Mouse (Mus musculus) kidney, embryonic 15.5 days (tissue): ENCODE data around the gene Ncapd2. TPM values are rescaled to one million over a fixed set of nuclear protein-coding genes. Genes with fewer than 3 reads are reported as not detected.

Experiments
- ATAC-seq: fragments of 200-750 bp; cut with Nextera tagmentation; replicated peaks from 2 replicates; pipeline ENCODE4 v1.8.0; 2017; ENCODE audit warnings: moderate TSS enrichment; ENCODE audit not compliant: low FRiP score
- H3K27ac ChIP-seq: fragments of 300-500 bp; sonication (generic); 2 replicates; pipeline ENCODE4 v1.5.1; 2015; ENCODE audit warnings: mild to moderate bottlenecking, inconsistent platforms
- H3K27me3 ChIP-seq: fragments of 300-500 bp; sonication (generic); 2 replicates; pipeline ENCODE4 v1.6.1; 2015; ENCODE audit warnings: inconsistent platforms
- H3K36me3 ChIP-seq: fragments of 300-500 bp; sonication (generic); 2 replicates; pipeline ENCODE4 v1.6.1; 2015; ENCODE audit warnings: inconsistent platforms
- H3K4me1 ChIP-seq: fragments of 300-500 bp; sonication (generic); 2 replicates; pipeline ENCODE4 v1.6.1; 2015; ENCODE audit warnings: inconsistent platforms
- H3K4me2 ChIP-seq: fragments of 300-500 bp; sonication (generic); 2 replicates; pipeline ENCODE4 v1.6.1; 2015; ENCODE audit warnings: moderate library complexity, mild to moderate bottlenecking, inconsistent platforms
- H3K4me3 ChIP-seq: fragments of 300-500 bp; sonication (generic); replicated peaks from 2 replicates; pipeline ENCODE4 v1.5.1; 2015; ENCODE audit warnings: mild to moderate bottlenecking, inconsistent platforms
- H3K9ac ChIP-seq: fragments of 300-500 bp; sonication (generic); 2 replicates; pipeline ENCODE4 v1.6.1; 2015; ENCODE audit warnings: mild to moderate bottlenecking, inconsistent platforms
- H3K9me3 ChIP-seq: fragments of 300-500 bp; sonication (generic); replicated peaks from 2 replicates; pipeline ENCODE4 v1.6.1; 2016; ENCODE audit warnings: inconsistent platforms
- WGBS: fragments of 180-500 bp; shearing (Covaris S2); methylation state at CpG from one replicate; pipeline ENCODE4 v1.1.7; 2015; ENCODE audit warnings: mixed read lengths; 5-methylcytosine and 5-hydroxymethylcytosine counted together
- polyA plus RNA-seq: library from polyadenylated mRNA; unstranded; fragments of >200 nt; fragmentation: Nextera tagmentation; extraction: Ambion mirVana; gene quantifications from 2 replicates; pipeline ENCODE4 v1.2.1, GENCODE M21; 2015

Gene Ncapd2
- polyA plus RNA-seq, 1 experiment from 2014 or later = 151 TPM

GRCm38 (mm10) chr6:125153018-125153389 is 38.5 kb downstream of the Ncapd2 start:
- ATAC-seq = no peak

GRCm38 (mm10) chr6:125152212-125153017 is 39.1 kb downstream of the Ncapd2 start:
- H3K4me2 ChIP-seq = no peak overlapping the region
- peaks cover 20% of the 10 kb centered on the region; the same call in 1 of the 2 replicates for H3K36me3 ChIP-seq
- H3K9me3 ChIP-seq = no peaks in the 10 kb centered on the region
- no peak overlapping the region for H3K9ac ChIP-seq
- ATAC-seq = no peak
- H3K27ac ChIP-seq = no peak overlapping the region
- H3K4me1 ChIP-seq = peaks cover 47% of the 10 kb centered on the region
- H3K27me3 ChIP-seq = no peaks in the 10 kb centered on the region
- no peak overlapping the region for H3K4me3 ChIP-seq
- WGBS = 78% methylated on average over 22 of the region's 22 CpGs

More at GRCm38 (mm10) chr6:125153018-125153389, 38.5 kb downstream of the Ncapd2 start:
- WGBS = 74% methylated on average over 5 of the region's 5 CpGs
- H3K4me3 ChIP-seq = no peak overlapping the region
- H3K9me3 ChIP-seq = no peaks in the 10 kb centered on the region
- H3K36me3 ChIP-seq = peaks cover 26% of the 10 kb centered on the region; the same call in 1 of the 2 replicates
- no peak overlapping the region for H3K27ac ChIP-seq
- H3K9ac ChIP-seq = no peak overlapping the region
- no peaks in the 10 kb centered on the region for H3K27me3 ChIP-seq
- peaks cover 47% of the 10 kb centered on the region for H3K4me1 ChIP-seq
- no peak overlapping the region for H3K4me2 ChIP-seq

GRCm38 (mm10) chr6:125149569-125149950 is 41.9 kb downstream of the Ncapd2 start:
- WGBS = 63% methylated on average over 7 of the region's 7 CpGs
- no peak for ATAC-seq
- Histone ChIP-seq H3K27me3 (no peaks in the 10 kb centered on the region), H3K9me3 (no peaks in the 10 kb centered on the region), H3K36me3 (peaks cover 18% of the 10 kb centered on the region; the same call in 1 of the 2 replicates), H3K9ac (peak overlapping the region; percentile 12; the same call in 1 of the 2 replicates), H3K27ac (peak overlapping the region; percentile 79), H3K4me1 (peaks cover 61% of the 10 kb centered on the region), H3K4me3 (no peak overlapping the region), H3K4me2 (no peak overlapping the region)

GRCm38 (mm10) chr6:125148926-125149568 is 42.5 kb downstream of the Ncapd2 start:
- Histone ChIP-seq H3K9ac (peak overlapping the region; percentile 12; the same call in 1 of the 2 replicates), H3K4me2 (peak overlapping the region; percentile 42), H3K36me3 (peaks cover 23% of the 10 kb centered on the region), H3K27me3 (no peaks in the 10 kb centered on the region), H3K4me3 (no peak overlapping the region), H3K27ac (peak overlapping the region; percentile 79), H3K4me1 (peaks cover 65% of the 10 kb centered on the region), H3K9me3 (no peaks in the 10 kb centered on the region)
- 52% methylated on average over 16 of the region's 16 CpGs for WGBS
- 0 out of 2 replicates have a peak, but pooled peaks have one; percentile 6 for ATAC-seq

- Histone ChIP-seq H3K27ac (peak overlapping the region; percentile 79), H3K9ac (0 out of 2 replicates have a peak overlapping the region, but pooled peaks have one; percentile 11), H3K4me1 (peaks cover 69% of the 10 kb centered on the region), H3K4me2 (peak overlapping the region; percentile 42), H3K27me3 (no peaks in the 10 kb centered on the region), H3K36me3 (peaks cover 29% of the 10 kb centered on the region), H3K4me3 (peak overlapping the region; percentile 19), H3K9me3 (no peaks in the 10 kb centered on the region)
- peak; percentile 19 for ATAC-seq
- 38% methylated on average over 18 of the region's 18 CpGs for WGBS
Observed at GRCm38 (mm10) chr6:125148251-125148925, 43.1 kb downstream of the Ncapd2 start.

- H3K4me1 ChIP-seq = peaks cover 61% of the 10 kb centered on the region
- no peak overlapping the region for H3K9ac ChIP-seq
- peak overlapping the region; percentile 79 for H3K27ac ChIP-seq
- H3K27me3 ChIP-seq = no peaks in the 10 kb centered on the region
- 38% methylated on average over 10 of the region's 10 CpGs for WGBS
- H3K4me2 ChIP-seq = peak overlapping the region; percentile 76
- H3K36me3 ChIP-seq = peaks cover 32% of the 10 kb centered on the region
- no peak overlapping the region; the same call in 1 of the 2 replicates for H3K4me3 ChIP-seq
- no peaks in the 10 kb centered on the region for H3K9me3 ChIP-seq
- ATAC-seq = no peak; the same call in 1 of the 2 replicates
Observed at GRCm38 (mm10) chr6:125147329-125147728, 44.2 kb downstream of the Ncapd2 start.

- peaks cover 35% of the 10 kb centered on the region for H3K36me3 ChIP-seq
- peak overlapping the region; percentile 55; the same call in 1 of the 2 replicates for H3K4me3 ChIP-seq
- H3K9me3 ChIP-seq = no peaks in the 10 kb centered on the region
- no peak for ATAC-seq
- 65% methylated on average over 4 of the region's 4 CpGs for WGBS
- H3K4me2 ChIP-seq = peak overlapping the region; percentile 76
- no peaks in the 10 kb centered on the region for H3K27me3 ChIP-seq
- H3K9ac ChIP-seq = no peak overlapping the region
- peaks cover 61% of the 10 kb centered on the region for H3K4me1 ChIP-seq
- peak overlapping the region; percentile 79 for H3K27ac ChIP-seq
Observed at GRCm38 (mm10) chr6:125146797-125147196, 44.7 kb downstream of the Ncapd2 start.

GRCm38 (mm10) chr6:125146148-125146547 is 45.4 kb downstream of the Ncapd2 start:
- peak overlapping the region; percentile 55; the same call in 1 of the 2 replicates for H3K9ac ChIP-seq
- peak overlapping the region; percentile 55 for H3K4me3 ChIP-seq
- 45% methylated on average over 7 of the region's 7 CpGs for WGBS
- H3K27ac ChIP-seq = peak overlapping the region; percentile 84; the same call in 1 of the 2 replicates
- no peaks in the 10 kb centered on the region for H3K9me3 ChIP-seq
- ATAC-seq = no peak
- H3K4me1 ChIP-seq = peaks cover 61% of the 10 kb centered on the region
- H3K4me2 ChIP-seq = peak overlapping the region; percentile 76
- H3K36me3 ChIP-seq = peaks cover 37% of the 10 kb centered on the region
- no peaks in the 10 kb centered on the region for H3K27me3 ChIP-seq

GRCm38 (mm10) chr6:125145479-125145951 is 46.0 kb downstream of the Ncapd2 start:
- Histone ChIP-seq H3K27ac (peak overlapping the region; percentile 84), H3K36me3 (peaks cover 41% of the 10 kb centered on the region), H3K27me3 (no peaks in the 10 kb centered on the region), H3K4me1 (peaks cover 61% of the 10 kb centered on the region), H3K4me3 (peak overlapping the region; percentile 55), H3K4me2 (peak overlapping the region; percentile 76), H3K9me3 (no peaks in the 10 kb centered on the region), H3K9ac (peak overlapping the region; percentile 55)
- 2% methylated on average over 35 of the region's 35 CpGs for WGBS
- ATAC-seq = peak; percentile 37

- H3K4me2 ChIP-seq = peak within 1 kb of the TSS; percentile 76
- H3K27me3 ChIP-seq = no peaks in the 10 kb centered on the region
- under 1% methylated on average over 16 of the region's 16 CpGs for WGBS
- peak; percentile 89 for ATAC-seq
- peaks cover 47% of the 10 kb centered on the region for H3K36me3 ChIP-seq
- peak within 1 kb of the TSS; percentile 55 for H3K9ac ChIP-seq
- H3K9me3 ChIP-seq = no peaks in the 10 kb centered on the region
- H3K4me1 ChIP-seq = peaks cover 61% of the 10 kb centered on the region
- H3K4me3 ChIP-seq = peak within 1 kb of the TSS; percentile 55
- peak within 1 kb of the TSS; percentile 84 for H3K27ac ChIP-seq
Observed at GRCm38 (mm10) chr6:125145001-125145400, 46.5 kb downstream of the Ncapd2 start, which contains the start of gene Iffo1. Gene Iffo1 (plus strand): TSS chr6:125145241.

- 80% methylated on average over 9 of the region's 9 CpGs for WGBS
- Histone ChIP-seq H3K36me3 (peaks cover 58% of the 10 kb centered on the region), H3K9me3 (no peaks in the 10 kb centered on the region), H3K4me3 (no peak overlapping the region), H3K4me1 (peaks cover 52% of the 10 kb centered on the region), H3K27me3 (no peaks in the 10 kb centered on the region), H3K9ac (no peak overlapping the region), H3K4me2 (no peak overlapping the region), H3K27ac (0 out of 2 replicates have a peak overlapping the region, but pooled peaks have one; percentile 84)
- ATAC-seq = no peak
Observed at GRCm38 (mm10) chr6:125143904-125144303, 47.6 kb downstream of the Ncapd2 start.
